Mouse (Mus musculus) thymus, postnatal 0 days (tissue): Measurements from ENCODE around the gene Slc39a11. TPM values are rescaled to one million over a fixed set of nuclear protein-coding genes. Genes with fewer than 3 reads are reported as not detected.

Experiments used
- DNase-seq: peaks from one replicate; pipeline ENCODE4 v3.0.0-alpha.2; 2015; ENCODE audit warnings: low spot score
- polyA plus RNA-seq: library from polyadenylated mRNA; unstranded; fragments of >200 nt; fragmentation: Nextera tagmentation; extraction: Ambion mirVana; gene quantifications from 2 replicates; pipeline ENCODE4 v1.2.1, GENCODE M21; 2015

The Slc39a11 gene
- polyA plus RNA-seq, 1 experiment from 2014 or later: 19.4 TPM

- DNase-seq: peak; percentile 64
Measured at GRCm38 (mm10) chr11:113469919-113470785, 179.7 kb downstream of the Slc39a11 start.

- DNase-seq: no peak
Measured at GRCm38 (mm10) chr11:113468016-113468415, 181.9 kb downstream of the Slc39a11 start.

GRCm38 (mm10) chr11:113467313-113467811, 182.5 kb downstream of the Slc39a11 start:
- no peak for DNase-seq

- DNase-seq: no peak
Measured at GRCm38 (mm10) chr11:113460118-113460517, 189.8 kb downstream of the Slc39a11 start.

DNA sequence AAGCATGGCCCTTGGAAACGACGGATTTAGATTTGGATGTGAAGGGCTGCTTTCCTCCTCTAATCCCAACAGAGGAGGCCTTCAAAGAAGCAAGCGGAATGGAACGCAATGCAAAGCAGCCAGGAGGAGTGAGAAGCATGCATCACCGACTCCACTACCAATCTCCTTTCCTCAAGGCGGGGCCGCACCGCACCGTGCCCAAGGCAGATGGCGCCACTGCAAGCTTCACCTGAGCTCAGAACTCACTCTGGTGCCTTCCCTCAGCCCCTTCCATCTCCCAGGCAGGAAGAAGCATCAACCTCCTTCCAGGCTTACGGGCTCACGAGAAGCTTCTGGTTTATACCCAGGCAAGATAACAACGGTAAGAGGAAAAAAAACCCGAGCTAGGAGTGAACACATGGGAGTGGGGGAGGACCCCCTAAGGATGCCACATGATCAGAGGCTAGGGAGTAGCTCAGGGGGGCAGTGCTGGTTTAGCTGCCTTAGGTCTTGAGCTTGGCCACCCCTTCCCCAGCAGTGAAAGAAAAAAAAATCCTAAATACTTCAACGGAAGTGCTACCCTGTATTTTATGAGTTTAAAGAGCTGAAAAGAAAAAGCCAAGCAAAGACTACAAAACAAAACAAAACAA, 191.2 kb downstream of the Slc39a11 start:
- peak; percentile 46 for DNase-seq

GRCm38 (mm10) chr11:113452861-113453568, 196.9 kb downstream of the Slc39a11 start:
- no peak for DNase-seq

DNA sequence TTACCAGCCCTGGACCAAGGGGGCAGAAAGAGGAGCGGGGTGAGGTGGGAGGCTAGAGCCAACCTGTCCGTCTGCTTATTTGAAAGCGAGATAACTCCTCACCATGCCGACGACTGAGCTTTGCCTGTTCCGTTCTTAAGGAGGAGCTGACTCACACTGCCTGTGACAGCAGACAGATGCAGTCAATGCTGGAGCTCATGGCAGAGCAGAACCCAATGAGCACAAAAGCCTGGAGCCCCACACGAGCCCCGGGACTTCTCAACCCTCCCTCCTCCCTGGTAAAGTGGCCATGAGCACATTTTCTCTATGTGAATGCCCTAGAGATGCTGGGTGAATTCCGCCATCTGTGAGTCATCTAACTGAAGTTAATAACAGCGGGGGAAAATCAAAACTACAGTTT, 198.6 kb downstream of the Slc39a11 start:
- DNase-seq: no peak

GRCm38 (mm10) chr11:113450665-113451064, 199.2 kb downstream of the Slc39a11 start:
- DNase-seq: no peak

GRCm38 (mm10) chr11:113450028-113450427, 199.9 kb downstream of the Slc39a11 start:
- no peak for DNase-seq

- no peak for DNase-seq
Measured at GRCm38 (mm10) chr11:113442036-113442435, 207.8 kb downstream of the Slc39a11 start.

GRCm38 (mm10) chr11:113439328-113440030, 210.4 kb downstream of the Slc39a11 start:
- no peak for DNase-seq

DNA sequence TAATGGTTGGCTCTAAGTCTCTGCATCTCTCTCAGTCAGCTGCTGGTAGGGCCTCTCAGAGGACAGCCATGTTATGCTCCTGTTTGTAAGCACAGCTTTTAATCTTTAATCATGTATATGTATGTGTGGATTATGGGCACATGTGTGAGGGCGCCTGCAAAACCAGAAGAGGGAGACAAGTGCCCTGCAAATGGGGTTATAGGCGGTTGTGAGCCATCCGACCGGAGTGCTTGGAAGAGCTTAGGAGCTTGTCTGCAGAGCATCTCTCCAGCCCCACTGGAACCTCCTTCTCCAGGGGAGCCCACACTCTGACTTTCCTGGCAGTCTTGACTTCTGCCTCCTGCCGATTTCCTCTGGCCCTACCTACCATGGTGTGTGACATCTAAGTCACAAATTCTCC, 211.0 kb downstream of the Slc39a11 start:
- no peak for DNase-seq

DNA sequence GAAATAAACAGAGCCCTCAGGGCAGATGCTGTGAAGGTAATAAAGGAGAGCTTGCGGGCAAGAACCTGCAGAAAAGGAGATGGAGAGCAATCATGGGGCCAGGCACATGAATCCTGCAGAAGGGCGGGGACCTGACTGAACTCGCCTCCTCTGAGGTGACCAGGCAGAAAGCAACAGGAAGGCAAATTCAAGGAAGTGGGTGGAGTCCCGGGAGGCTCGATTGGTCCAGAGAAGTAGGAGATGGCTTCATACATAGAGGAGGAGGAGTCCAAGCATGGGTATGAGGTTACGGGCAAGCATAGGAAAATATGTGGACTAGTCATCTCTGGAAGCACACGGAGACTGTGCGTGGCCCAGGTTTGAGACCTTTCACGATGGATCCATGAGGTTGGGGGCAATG, 212.5 kb downstream of the Slc39a11 start:
- DNase-seq: no peak

DNA sequence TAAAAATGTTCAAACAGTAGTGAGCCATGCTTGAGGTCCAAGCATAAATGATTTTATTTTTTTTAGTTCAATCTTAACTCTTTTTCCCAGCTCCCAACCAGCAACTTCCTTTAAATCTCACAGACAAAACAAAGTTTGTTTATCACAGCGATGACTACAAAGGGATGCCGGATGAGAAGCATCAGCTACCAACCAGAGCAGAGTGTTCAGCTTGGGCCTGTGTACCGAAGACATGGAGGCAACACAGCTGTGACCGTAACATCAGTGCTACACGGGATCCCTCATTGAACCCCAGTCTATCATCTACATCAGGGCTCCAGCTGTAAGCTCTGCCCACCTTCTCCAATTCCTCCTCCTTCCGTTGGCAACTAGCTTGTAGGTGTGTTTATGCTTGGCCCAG, 213.6 kb downstream of the Slc39a11 start:
- no peak for DNase-seq

DNA sequence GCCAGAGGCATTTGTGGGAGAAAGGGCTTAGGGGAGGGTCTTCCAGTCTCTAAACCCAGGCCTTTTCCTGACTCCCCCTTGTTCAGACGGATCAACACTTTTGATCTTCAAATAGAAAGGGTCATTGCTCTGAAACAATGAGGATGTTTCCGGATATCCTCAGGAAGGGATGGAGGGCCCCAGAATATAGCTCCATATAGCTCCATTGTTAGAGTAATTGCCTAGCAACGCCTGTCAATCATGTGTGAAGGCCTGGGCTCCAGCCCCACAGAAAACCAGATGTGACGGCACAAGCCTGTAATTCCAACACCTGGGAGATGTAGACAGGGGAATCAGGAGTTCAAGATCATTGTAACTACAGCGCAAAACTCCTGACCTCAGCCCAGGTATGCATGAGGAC, 214.2 kb downstream of the Slc39a11 start:
- no peak for DNase-seq

DNA sequence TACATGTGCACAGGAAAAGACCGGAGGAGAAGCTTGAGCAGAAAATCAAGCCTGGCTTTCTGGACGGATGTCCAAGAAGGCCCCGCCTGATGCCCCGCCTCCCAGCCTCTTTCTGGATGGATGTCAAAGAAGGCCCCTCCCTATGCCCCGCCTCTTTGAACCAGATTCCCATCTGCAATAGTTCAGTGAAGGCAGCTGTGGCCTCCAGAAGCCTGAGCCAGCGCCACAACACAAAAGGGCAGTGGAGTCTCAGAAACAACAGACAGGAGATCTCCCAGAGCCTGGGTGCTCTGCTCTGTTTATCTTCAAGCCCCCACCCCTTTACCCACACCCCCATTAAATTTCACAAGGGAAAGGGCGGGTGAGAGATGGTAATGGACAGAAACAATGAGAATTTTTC, 218.7 kb downstream of the Slc39a11 start:
- no peak for DNase-seq

DNA sequence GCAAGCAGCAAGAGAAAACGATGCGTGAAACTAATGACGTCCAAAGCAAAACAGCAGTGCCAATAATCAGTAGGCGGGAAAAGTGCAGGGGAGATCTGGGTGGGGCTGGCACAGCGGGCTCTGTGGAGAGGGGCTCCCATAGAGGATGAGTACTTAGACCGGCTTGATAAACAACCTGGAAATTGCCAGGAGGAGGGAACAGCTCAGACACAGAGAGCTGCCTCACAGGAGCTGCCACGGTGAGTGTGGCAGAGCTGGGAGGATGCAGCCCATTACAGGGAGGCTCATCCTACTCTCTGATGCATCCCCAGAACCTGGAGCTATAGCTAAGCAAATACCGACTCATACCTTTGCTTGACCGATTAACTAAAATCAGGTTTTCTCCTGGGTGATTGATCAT, 224.0 kb downstream of the Slc39a11 start:
- DNase-seq: no peak

DNA sequence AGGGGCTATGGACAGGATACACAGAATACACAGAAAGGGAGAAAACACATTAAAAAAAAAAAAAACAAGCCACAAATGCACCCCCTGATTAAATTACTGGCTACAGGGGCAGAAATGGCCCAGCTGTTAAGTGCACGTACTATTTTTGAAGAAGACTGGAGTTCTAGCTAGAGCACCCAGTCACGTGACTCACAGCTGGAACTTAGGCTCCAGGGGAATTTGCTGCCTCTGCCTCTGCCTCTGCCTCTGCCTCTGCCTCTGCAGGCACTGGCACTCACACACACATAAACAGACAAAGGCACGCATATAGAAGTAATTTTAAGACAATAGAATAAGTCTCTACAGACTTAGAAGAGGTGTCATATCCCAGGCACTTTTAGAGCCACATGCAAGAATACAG, 224.4 kb downstream of the Slc39a11 start:
- no peak for DNase-seq

GRCm38 (mm10) chr11:113424765-113425164, 225.1 kb downstream of the Slc39a11 start:
- no peak for DNase-seq

DNA sequence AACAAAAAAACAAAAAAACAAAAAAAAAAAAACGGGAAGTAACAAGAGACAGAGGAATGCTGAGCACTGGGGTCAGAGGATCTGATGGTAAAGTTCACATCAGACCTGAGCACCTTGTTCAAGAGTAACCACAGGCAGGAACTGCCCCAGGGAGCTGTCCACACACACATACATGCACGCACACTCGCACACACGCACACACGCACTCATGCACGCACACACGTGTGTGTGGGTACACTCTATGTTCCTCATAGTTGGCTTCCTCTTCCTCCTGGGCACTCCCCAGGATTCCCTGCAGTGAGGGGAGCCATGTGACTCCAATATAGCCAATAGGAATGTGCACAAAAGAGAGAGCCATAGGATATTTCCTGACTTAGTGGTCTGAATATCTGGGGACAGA, 227.3 kb downstream of the Slc39a11 start:
- no peak for DNase-seq

- no peak for DNase-seq
Measured at GRCm38 (mm10) chr11:113418921-113419655, 230.8 kb downstream of the Slc39a11 start.
